Mouse (Mus musculus) spleen, adult 2 months (tissue): ENCODE measurements around the gene Naglu. TPM values are rescaled to one million over a fixed set of nuclear protein-coding genes. Genes with fewer than 3 reads are reported as not detected.
A peak's percentile ranks its signal among the peaks of the same experiment; 100 is the strongest.

Source experiments
- DNase-seq, 2 experiments: peaks; one replicate each; pipeline versions ENCODE4 v3.0.0 to v3.0.0-alpha.2; 2012 to 2021; ENCODE audit warnings: low spot score in 2 of 2, low read depth in 1 of 2
- H3K27ac ChIP-seq: fragments of 200-500 bp; 2 replicates; pipeline ENCODE4 v1.5.1; 2012; ENCODE audit warnings: low read length, inconsistent platforms; ENCODE audit not compliant: insufficient read depth
- H3K27me3 ChIP-seq: fragments of 200-500 bp; 2 replicates; pipeline ENCODE4 v1.6.1; 2012; ENCODE audit warnings: mild to moderate bottlenecking, moderate library complexity, low read length, inconsistent platforms; ENCODE audit not compliant: control insufficient read depth, insufficient read depth
- H3K36me3 ChIP-seq: fragments of 200-500 bp; 2 replicates; pipeline ENCODE4 v1.6.1; 2012; ENCODE audit warnings: mild to moderate bottlenecking, low read length, inconsistent platforms; ENCODE audit not compliant: control insufficient read depth, insufficient read depth
- H3K4me1 ChIP-seq: fragments of 200-500 bp; 2 replicates; pipeline ENCODE4 v1.6.1; 2011; ENCODE audit warnings: inconsistent platforms; ENCODE audit not compliant: control insufficient read depth, insufficient read depth, insufficient read length
- H3K4me3 ChIP-seq: fragments of 200-500 bp; 2 replicates; pipeline ENCODE4 v1.5.1; 2011; ENCODE audit warnings: mild to moderate bottlenecking, inconsistent platforms; ENCODE audit not compliant: insufficient read depth, insufficient read length; ENCODE audit errors: extremely low read depth
- CTCF ChIP-seq: fragments of 200-500 bp; IDR thresholded peaks from 2 replicates; pipeline ENCODE4 v1.5.1; 2011; ENCODE audit warnings: mild to moderate bottlenecking, inconsistent platforms; ENCODE audit not compliant: insufficient read depth, insufficient read length, insufficient replicate concordance; ENCODE audit errors: extremely low read depth
- POLR2A ChIP-seq: fragments of 200-500 bp; IDR thresholded peaks from 2 replicates; pipeline ENCODE4 v1.6.1; 2011; ENCODE audit warnings: low read depth, low read length, inconsistent platforms
- WGBS: fragments of 180-500 bp; shearing (Covaris S2); methylation state at CpG from one replicate; pipeline ENCODE4 v1.1.7; 2018; 5-methylcytosine and 5-hydroxymethylcytosine counted together
- polyA plus RNA-seq: library from polyadenylated mRNA; depleted of rRNA; stranded (reverse); fragments of >200 nt; gene quantifications from 2 replicates; pipeline ENCODE4 v1.2.3, GENCODE M21; 2012

Naglu gene
- polyA plus RNA-seq, 1 experiment, result 28.6 TPM

GRCm38 (mm10) chr11:101062971-101063675, 6.7 kb upstream of the Naglu start:
- Histone ChIP-seq H3K4me3 (no peak overlapping the region), H3K36me3 (peaks cover 2% of the 10 kb centered on the region; the same call in 1 of the 2 replicates), H3K27me3 (no peaks in the 10 kb centered on the region), H3K27ac (peak overlapping the region; percentile 97), H3K4me1 (peaks cover 23% of the 10 kb centered on the region; the same call in 1 of the 2 replicates)
- DNase-seq, result no peak
- TF ChIP-seq POLR2A, result no peak
- TF ChIP-seq CTCF, result no peak
- 60% methylated on average over 14 of the region's 14 CpGs for WGBS

GRCm38 (mm10) chr11:101063676-101064327, 6.0 kb upstream of the Naglu start:
- Histone ChIP-seq H3K27ac (peak overlapping the region; percentile 97), H3K27me3 (no peaks in the 10 kb centered on the region), H3K36me3 (peaks cover 2% of the 10 kb centered on the region; the same call in 1 of the 2 replicates), H3K4me1 (peaks cover 23% of the 10 kb centered on the region; the same call in 1 of the 2 replicates), H3K4me3 (peak overlapping the region; percentile 27; the same call in 1 of the 2 replicates)
- 6% methylated on average over 12 of the region's 12 CpGs for WGBS
- TF ChIP-seq POLR2A (peak; percentile 74), CTCF (no peak)
- DNase-seq, result peak in 1 of 2 experiments; percentile 80

- 81% methylated on average over 4 of the region's 4 CpGs for WGBS
- no peak for TF ChIP-seq POLR2A
- no peak for TF ChIP-seq CTCF
- no peak overlapping the region for H3K4me3 ChIP-seq
Measured at GRCm38 (mm10) chr11:101064462-101064861, 5.3 kb upstream of the Naglu start.

GRCm38 (mm10) chr11:101065002-101065401, 4.8 kb upstream of the Naglu start:
- 78% methylated on average over 9 of the region's 9 CpGs for WGBS
- Histone ChIP-seq H3K4me1 (peaks cover 23% of the 10 kb centered on the region; the same call in 1 of the 2 replicates), H3K36me3 (peaks cover 2% of the 10 kb centered on the region; the same call in 1 of the 2 replicates), H3K4me3 (no peak overlapping the region), H3K27me3 (no peaks in the 10 kb centered on the region), H3K27ac (no peak overlapping the region)
- DNase-seq, result no peak
- no peak for TF ChIP-seq POLR2A
- no peak for TF ChIP-seq CTCF

More at GRCm38 (mm10) chr11:101064462-101064861, 5.3 kb upstream of the Naglu start:
- Histone ChIP-seq H3K4me1 (peaks cover 23% of the 10 kb centered on the region; the same call in 1 of the 2 replicates), H3K27ac (peak overlapping the region; percentile 97), H3K36me3 (peaks cover 2% of the 10 kb centered on the region; the same call in 1 of the 2 replicates), H3K27me3 (no peaks in the 10 kb centered on the region)
- no peak for DNase-seq

- Histone ChIP-seq H3K27ac (no peak overlapping the region), H3K27me3 (no peaks in the 10 kb centered on the region), H3K4me1 (peaks cover 27% of the 10 kb centered on the region), H3K4me3 (no peak overlapping the region), H3K36me3 (no peaks in the 10 kb centered on the region)
- 31% methylated on average over 18 of the region's 18 CpGs for WGBS
- TF ChIP-seq POLR2A (no peak), CTCF (peak; percentile 83; the same call in 1 of the 2 replicates)
- peak; percentile 47 to 73 for DNase-seq
Measured at GRCm38 (mm10) chr11:101066549-101067412, 3.0 kb upstream of the Naglu start.

- no peaks in the 10 kb centered on the region for H3K36me3 ChIP-seq
- DNase-seq, result no peak
- H3K4me3 ChIP-seq, result peak overlapping the region; percentile 78
- WGBS, result under 1% methylated on average over 36 of the region's 36 CpGs
- H3K27me3 ChIP-seq, result no peaks in the 10 kb centered on the region
- H3K4me1 ChIP-seq, result peaks cover 6% of the 10 kb centered on the region
- no peak for TF ChIP-seq CTCF
- no peak for TF ChIP-seq POLR2A
- peak overlapping the region; percentile 75 for H3K27ac ChIP-seq
Measured at GRCm38 (mm10) chr11:101070189-101070527, 346 bp downstream of the Naglu start.
